Mouse (Mus musculus) E14TG2a.4 (cell line): ENCODE measurements at regions not wholly inside any gene's neighbourhood (a gene's known extent, or its start where the extent isn't known, plus 50 kb on each side); places are given as distances from the start of the nearest gene placed in this dataset.

ENCODE experiments used
- CTCF ChIP-seq: conservative IDR thresholded peaks from 2 replicates; pipeline ENCODE4 v1.5.1; 2014; ENCODE audit warnings: low read length
- NANOG ChIP-seq: IDR thresholded peaks from 2 replicates; pipeline ENCODE4 v1.6.1; 2014; ENCODE audit warnings: borderline replicate concordance, low read length, mixed read lengths
- POU5F1 ChIP-seq: IDR thresholded peaks from 2 replicates; pipeline ENCODE4 v1.6.1; 2014; ENCODE audit warnings: low read length, borderline replicate concordance

- TF ChIP-seq CTCF (no peak), NANOG (no peak), POU5F1 (no peak)
Observed at GRCm38 (mm10) chr7:63996581-63997098, 57.9 kb upstream of the Klf13 start.
